Mouse (Mus musculus) erythroblast, adult 5-6 weeks (primary cell): ENCODE data around the gene Duxf3. TPM values are rescaled to one million over a fixed set of nuclear protein-coding genes. Genes with fewer than 3 reads are reported as not detected.
"Not testable (repeated sequence)": the region's sequence is repeated elsewhere in the genome, so short reads cannot be mapped to it uniquely, and the experiment has no call there.

Source experiments
- ATAC-seq: replicated peaks from 2 replicates; pipeline ENCODE4 v1.8.0; 2016; ENCODE audit warnings: moderate number of reproducible peaks, mild to moderate bottlenecking, moderate TSS enrichment, inconsistent platforms; ENCODE audit not compliant: poor library complexity, low FRiP score, severe bottlenecking
- total RNA-seq, 2 experiments: library from RNA; stranded (forward) in 1 of 2; stranded (reverse) in 1 of 2; fragments of 150-400 nt in 1 of 2; fragments of 200-764, 138-1000 nt in 1 of 2; gene quantifications; 2 replicates each; pipeline versions ENCODE4 v1.2.3 to v1.2.4; 2015 to 2017; ENCODE audit warnings: low replicate concordance in 2 of 2

Duxf3 gene
- total RNA-seq, 2 experiments from 2014 or later: not detected

- not testable (repeated sequence) for ATAC-seq
Observed at GRCm38 (mm10) chr10:58223972-58224805, 8.3 kb downstream of the Duxf3 start.

DNA sequence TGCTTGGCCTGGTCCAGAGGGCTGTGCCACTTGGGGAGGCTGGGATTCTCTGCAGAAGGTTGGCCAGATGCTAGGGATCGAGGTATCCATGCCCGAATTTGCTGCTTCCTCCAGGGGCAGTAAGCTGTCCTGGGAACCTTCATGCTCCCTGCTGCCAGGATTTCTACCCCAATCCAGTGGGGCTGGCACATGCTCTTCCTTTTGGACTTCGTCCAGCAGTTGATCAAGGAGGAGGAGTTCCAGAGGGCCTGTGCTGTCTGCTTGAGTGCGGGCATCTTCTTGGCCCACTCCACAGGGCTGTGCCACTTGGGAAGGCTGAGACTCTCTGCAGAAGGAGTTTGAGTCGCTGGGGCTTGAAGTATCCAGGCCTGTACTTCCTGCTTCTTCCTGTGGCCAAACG, 9.3 kb downstream of the Duxf3 start:
- not testable (repeated sequence) for ATAC-seq

DNA sequence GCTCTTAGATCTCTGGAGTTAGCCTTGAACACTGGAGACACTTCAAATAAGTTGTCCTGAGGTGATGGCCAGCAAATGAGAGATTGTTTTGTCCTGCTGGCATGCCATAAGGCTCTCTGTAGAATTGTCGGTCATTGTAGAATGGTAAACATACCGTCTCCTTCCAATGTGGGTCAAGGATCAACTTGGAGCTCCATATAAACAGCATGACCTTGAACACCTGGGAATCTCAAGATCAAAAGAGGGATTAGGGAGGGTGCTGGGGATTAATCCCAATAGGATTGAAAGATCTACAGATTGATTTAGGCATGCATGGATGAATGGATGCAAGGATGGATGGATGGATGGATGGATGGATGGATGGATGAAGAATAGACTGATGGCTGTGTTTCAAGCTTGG, 10.9 kb downstream of the Duxf3 start:
- not testable (repeated sequence) for ATAC-seq

DNA sequence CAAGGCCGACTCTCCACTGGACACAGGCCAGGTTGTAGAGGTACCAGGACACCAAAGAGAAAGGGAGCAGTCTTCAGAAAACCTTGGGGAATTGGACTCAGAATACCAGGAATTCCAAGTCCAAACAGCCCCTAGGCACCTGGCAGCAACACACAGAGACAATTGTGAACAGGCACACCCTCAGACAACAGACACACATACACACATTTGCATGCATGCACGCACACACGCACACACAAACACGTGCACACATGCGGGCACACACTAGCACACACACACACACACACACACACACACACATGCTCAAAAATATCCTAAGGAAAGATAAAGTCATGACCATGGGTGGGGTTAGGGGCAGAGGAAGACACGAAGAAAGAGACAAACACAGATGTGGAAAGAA, 11.7 kb downstream of the Duxf3 start:
- ATAC-seq: no peak

GRCm38 (mm10) chr10:58217366-58217765, 15.1 kb downstream of the Duxf3 start:
- ATAC-seq: no peak

DNA sequence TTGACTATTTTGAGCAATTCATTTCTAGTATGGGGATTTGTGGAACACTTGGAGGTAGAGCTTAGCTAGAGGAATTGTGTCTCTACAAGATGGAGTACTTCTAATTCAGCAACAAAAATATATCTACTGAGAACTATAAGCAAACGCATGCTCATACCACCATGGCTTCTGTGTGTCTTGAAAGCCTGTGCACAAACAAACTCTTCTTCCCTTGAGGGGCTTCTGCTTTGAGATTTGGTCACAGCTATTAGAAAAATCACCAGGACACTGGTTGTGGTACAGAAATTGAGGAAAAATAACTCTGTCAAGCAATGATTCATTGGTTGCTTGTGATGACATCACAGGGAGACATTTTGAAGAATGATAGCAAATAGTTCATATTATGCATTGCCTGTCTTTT, 17.1 kb downstream of the Duxf3 start:
- no peak for ATAC-seq

DNA sequence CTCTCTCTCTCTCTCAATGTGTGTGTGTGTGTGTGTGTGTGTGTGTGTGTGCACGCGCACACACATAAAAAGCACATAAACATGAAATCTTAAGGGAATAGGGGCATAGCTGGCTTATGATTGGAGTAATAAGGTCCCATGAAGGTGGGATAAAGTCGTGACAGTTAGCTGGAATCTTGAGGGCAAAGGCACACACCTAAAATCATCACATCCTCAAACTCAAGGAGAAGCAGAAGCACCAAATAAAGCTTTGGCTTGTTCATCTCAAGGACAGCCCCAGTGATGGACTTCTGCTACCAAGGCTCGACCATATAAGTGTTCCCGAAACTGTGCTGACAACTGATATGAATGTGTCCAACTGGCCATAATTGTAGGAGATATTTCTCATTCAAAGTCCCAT, 17.5 kb downstream of the Duxf3 start:
- ATAC-seq: no peak

DNA sequence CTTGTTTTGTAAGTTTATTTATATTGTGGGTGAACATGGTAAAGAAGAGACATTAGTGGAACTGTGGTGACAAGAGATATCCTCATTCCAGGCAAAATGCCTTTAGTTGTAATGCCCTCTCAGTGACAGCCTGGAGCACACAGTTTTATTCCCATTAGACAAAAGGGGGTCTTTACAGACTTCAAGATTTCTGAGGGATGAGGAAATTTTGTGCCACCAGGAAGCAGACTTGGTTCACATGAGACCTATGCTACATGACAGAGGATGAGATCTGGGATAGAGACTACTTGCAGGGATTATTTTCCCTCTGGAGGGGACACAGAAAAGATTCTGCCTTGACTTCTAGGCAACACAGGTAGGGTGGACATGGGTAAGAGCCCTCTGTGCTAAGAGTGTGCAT, 18.0 kb downstream of the Duxf3 start:
- ATAC-seq: no peak

- ATAC-seq: no peak
Observed at GRCm38 (mm10) chr10:58212230-58212629, 20.2 kb downstream of the Duxf3 start.

GRCm38 (mm10) chr10:58211213-58211612, 21.3 kb downstream of the Duxf3 start:
- ATAC-seq: no peak

GRCm38 (mm10) chr10:58210514-58210913, 22.0 kb downstream of the Duxf3 start:
- ATAC-seq: no peak

DNA sequence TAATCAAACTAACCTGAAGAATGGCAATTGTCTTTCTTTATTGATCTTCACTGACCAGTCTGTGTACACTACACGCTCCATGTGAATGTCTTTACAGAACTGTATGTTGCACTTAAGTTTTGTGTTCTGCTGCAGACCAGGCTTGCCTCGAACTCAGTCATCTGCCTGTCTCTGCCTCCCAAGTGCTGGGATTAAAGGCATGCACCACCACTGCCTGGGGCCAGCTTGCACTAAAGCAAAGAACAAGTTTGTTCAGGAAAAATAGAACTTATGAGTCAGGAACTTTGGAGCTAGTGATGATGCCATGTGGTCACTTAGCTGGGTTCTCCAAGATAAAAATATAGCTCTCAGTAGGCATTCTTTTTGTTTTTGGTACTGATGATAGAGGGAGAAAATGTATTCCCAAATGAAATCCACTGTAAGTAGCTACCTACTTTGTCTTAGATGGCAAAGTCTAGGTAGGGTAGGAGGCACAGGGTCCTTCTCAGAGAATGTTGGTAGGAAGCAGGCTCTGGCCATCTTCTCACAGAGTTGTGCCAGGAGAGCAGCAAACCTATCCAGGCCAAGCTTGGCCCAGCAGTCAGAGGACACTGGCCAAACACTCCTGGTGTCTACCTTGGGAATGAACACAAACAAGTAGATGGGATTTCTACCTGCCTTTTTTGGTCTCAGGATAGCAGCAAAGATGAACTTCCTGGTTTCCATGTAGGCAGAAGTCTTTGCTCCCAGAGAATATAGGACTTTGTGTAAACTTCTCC, 22.6 kb downstream of the Duxf3 start:
- ATAC-seq: no peak

DNA sequence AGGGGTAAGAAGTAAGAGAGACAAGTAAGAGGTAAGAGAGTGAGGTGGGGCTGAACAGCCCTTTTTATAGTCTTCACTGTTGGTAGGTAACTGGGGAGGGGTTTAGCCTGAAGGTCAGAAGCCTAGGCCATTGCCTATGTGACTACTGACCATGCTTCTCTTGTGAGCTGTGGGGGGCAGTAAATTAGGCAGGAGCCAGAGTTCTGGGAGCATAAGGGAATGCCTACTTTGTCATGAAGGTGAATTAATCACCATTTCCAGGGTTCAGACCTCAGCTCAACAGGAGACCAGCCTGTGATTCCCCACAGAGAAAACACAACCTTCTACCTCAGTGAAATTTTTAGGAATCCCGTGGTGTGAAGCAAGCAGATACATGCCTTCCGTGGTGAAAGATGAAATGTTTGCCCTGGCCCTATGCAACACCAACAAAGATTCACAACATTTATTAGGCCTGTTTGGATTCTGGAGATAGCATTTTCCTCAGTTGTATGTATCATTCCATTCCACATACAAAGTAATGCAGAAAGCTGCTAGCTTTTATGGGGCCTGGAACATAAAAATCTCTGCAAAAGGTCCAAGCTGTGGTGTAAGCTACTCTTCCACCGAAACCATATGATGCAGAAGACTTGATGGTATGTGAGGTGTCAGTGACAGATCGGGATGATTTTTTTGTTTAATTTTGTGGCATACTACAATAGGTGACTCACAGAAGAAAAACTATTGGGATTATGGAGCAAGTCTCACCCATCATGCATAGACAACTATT, 25.7 kb downstream of the Duxf3 start:
- ATAC-seq: no peak

- no peak for ATAC-seq
Observed at GRCm38 (mm10) chr10:58205986-58206385, 26.5 kb downstream of the Duxf3 start.

Other genes with a start within 250 kb of the Duxf3 start
- not detected in 2 replicates for gene AW822073, start 7.7 kb downstream of the Duxf3 start, total RNA-seq (2015; ENCODE audit: low replicate concordance)
- not detected in 2 replicates for gene AW822073, start 7.7 kb downstream of the Duxf3 start, total RNA-seq (2017; ENCODE audit: low replicate concordance)
- not detected in 2 replicates for gene Gm4981, start 4.0 kb upstream of the Duxf3 start, total RNA-seq (2015; ENCODE audit: low replicate concordance)
- not detected in 2 replicates for gene Gm4981, start 4.0 kb upstream of the Duxf3 start, total RNA-seq (2017; ENCODE audit: low replicate concordance)
- gene Gcc2, start 22.8 kb upstream of the Duxf3 start, total RNA-seq (2015; ENCODE audit: low replicate concordance): 6.0 and 16.9 TPM in 2 replicates
- 8.5 and 23.1 TPM in 2 replicates for gene Gcc2, start 22.8 kb upstream of the Duxf3 start, total RNA-seq (2017; ENCODE audit: low replicate concordance)
- 54.8 and 59.8 TPM in 2 replicates for gene Lims1, start 90.8 kb upstream of the Duxf3 start, total RNA-seq (2015; ENCODE audit: low replicate concordance)
- 29.2 and 32.8 TPM in 2 replicates for gene Lims1, start 90.8 kb upstream of the Duxf3 start, total RNA-seq (2017; ENCODE audit: low replicate concordance)
- 108 and 114 TPM in 2 replicates for gene Ranbp2, start 214.2 kb upstream of the Duxf3 start, total RNA-seq (2015; ENCODE audit: low replicate concordance)
- gene Ranbp2, start 214.2 kb upstream of the Duxf3 start, total RNA-seq (2017; ENCODE audit: low replicate concordance): 164 and 178 TPM in 2 replicates